Mouse (Mus musculus) layer of hippocampus, adult 2 months (tissue): ENCODE measurements around the gene Nid1. TPM values are rescaled to one million over a fixed set of nuclear protein-coding genes. Genes with fewer than 3 reads are reported as not detected.

ENCODE experiments used
- DNase-seq, 2 experiments: peaks; one replicate each; pipeline ENCODE4 v3.0.0; 2022; ENCODE audit warnings: low spot score in 2 of 2
- H3K27ac ChIP-seq: fragments of 200-600 bp; 2 replicates; pipeline ENCODE4 v1.8.1; 2022
- H3K4me3 ChIP-seq: fragments of 200-600 bp; 2 replicates; pipeline ENCODE4 v1.8.1; 2022; ENCODE audit warnings: mild to moderate bottlenecking
- CTCF ChIP-seq: fragments of 200-600 bp; conservative IDR thresholded peaks from 2 replicates; pipeline ENCODE4 v1.8.1; 2022; ENCODE audit warnings: antibody characterized with exemption, mild to moderate bottlenecking, moderate library complexity
- total RNA-seq, 2 experiments: library from RNA; stranded (reverse); gene quantifications; 2 replicates each; pipeline ENCODE4 v1.2.3; 2021

Nid1 gene
- total RNA-seq, 2 experiments from 2014 or later = 4.3 to 6.2 TPM

GRCm38 (mm10) chr13:13502406-13502805 lies 65.1 kb downstream of the Nid1 start:
- no peak for DNase-seq
- Histone ChIP-seq H3K27ac (no peak overlapping the region), H3K4me3 (no peak overlapping the region)
- TF ChIP-seq CTCF = no peak

- no peak for TF ChIP-seq CTCF
- DNase-seq = no peak
- H3K27ac ChIP-seq = 0 out of 2 replicates have a peak overlapping the region, but pooled peaks have one; percentile 32
- H3K4me3 ChIP-seq = no peak overlapping the region
These were observed 66.5 kb downstream of the Nid1 start for GRCm38 (mm10) chr13:13503695-13504386.

GRCm38 (mm10) chr13:13505063-13505462 lies 67.7 kb downstream of the Nid1 start:
- H3K4me3 ChIP-seq = no peak overlapping the region
- H3K27ac ChIP-seq = no peak overlapping the region
- no peak for TF ChIP-seq CTCF
- DNase-seq = no peak

DNA sequence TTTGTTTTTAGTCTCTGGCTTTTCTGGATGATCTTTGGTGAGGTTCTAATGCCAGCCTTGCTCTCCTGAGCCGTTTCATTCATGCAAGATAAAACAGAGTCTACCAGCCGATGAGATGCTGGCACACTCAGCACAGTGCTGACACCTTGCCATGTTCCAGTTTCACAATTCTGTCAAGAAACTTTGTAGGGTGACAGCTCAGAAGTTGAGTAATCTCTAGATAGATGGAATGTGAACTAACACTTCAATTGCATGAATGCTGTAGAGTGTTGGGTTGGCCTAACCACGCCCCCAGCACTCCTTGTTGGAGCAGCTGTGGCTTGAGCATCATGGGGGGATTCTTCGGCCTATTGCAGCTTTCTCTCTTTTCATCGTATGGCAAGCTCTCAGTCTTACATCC lies 69.2 kb downstream of the Nid1 start:
- no peak for DNase-seq
- no peak overlapping the region for H3K4me3 ChIP-seq
- TF ChIP-seq CTCF = no peak
- H3K27ac ChIP-seq = no peak overlapping the region

DNA sequence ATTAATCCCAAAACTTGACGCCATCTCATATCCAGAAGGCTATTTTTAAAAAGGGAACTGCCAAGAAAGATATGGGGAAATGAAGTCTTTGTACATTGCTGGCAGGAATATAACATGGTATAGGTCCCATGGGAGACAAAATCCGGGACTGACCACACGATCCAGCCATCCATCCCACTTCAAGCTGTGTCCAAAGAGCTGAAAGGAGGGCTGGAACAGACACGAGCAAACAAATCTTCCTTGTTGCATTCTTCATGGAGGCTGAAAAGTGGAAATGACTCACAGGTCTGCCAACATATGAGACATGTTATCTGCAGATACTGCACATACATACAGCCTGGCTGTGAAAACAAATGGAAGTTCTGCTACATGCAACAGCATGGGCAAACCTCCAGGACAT lies 77.5 kb downstream of the Nid1 start:
- no peak for DNase-seq

DNA sequence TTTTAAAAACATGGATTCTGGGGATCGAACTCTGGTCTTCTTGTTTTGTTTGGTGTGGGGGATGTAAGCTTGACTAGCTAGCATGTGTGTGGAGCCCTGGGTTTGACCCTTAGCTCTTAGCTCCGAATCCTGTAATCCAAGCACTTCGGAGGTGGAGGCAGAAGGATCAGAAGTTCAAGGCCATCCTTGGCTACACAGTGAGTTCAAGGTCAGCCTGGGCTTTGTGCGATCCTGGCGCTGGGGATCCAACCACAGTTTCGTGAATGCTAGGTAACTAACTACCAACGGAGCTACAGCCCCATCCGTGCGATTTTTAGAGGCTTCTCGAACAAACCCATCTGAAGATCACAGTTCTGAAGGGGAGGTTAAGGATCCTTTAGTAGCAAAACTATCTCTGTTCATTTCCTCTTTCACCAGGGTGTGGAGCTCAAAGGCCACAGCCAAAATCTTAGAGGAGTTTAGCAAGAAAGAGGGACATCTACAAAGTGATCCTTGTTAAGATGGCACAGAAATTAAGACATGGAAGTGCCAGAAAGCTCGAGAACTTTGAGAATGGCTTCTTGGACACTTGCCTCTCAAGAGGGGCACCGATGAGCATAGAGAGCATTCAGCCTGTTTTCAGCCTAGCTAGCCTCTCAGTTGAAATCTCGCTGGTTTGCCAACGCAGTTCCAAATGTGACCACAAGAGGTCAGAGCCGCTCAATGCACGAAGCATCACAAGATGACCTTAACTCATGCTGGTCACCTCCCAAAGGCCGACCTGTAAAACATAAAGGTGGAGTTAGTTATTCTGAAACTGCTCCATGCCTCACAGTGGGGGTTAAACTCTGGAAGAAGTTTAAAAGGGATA lies 79.2 kb downstream of the Nid1 start:
- DNase-seq = peak; percentile 75 to 84
- Histone ChIP-seq H3K4me3 (peak overlapping the region; percentile 42), H3K27ac (peak overlapping the region; percentile 73)
- TF ChIP-seq CTCF = peak; percentile 98; the same call in 1 of the 2 replicates

More for the DNA sequence above, 77.5 kb downstream of the Nid1 start:
- Histone ChIP-seq H3K4me3 (no peak overlapping the region), H3K27ac (no peak overlapping the region)
- TF ChIP-seq CTCF = no peak

DNA sequence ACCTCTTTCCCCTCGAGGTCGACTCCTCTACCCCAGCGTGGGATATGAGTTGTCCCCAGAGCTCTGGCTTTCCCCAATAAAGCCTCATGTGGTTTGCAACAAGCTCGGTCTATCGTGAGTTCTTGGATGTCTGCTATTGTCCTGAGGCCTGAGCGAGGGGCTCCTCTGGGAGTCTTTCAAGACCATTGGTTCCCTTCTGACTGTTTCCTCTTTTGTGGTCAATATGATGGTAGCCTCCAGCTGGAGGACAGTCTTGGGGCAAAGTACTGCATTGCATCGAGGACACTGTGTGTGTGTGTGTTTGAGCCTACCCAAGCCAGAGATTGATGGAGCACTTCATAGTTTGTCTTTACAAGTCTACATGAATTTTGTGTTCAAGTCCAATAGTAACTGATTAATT lies 80.8 kb downstream of the Nid1 start:
- H3K27ac ChIP-seq = no peak overlapping the region
- no peak for TF ChIP-seq CTCF

DNA sequence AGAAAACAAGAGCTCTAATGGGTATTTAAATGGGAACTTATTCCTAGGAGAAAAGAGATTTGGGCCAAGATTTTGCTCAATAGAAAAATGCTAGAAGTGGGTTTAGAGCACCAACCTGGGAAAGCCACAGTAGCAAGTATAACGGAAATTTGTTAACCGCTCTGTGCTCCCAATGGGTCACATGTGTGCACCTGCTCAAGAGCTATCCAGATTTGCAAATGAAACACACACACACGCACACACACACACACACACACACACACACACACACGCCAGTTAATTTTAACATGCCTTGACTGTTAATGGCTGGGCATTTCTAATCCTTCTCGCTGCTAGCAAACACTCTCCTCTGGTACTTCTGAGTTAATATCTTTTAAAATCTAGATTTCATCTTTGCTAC lies 83.1 kb downstream of the Nid1 start:
- no peak for DNase-seq
- no peak for TF ChIP-seq CTCF
- Histone ChIP-seq H3K4me3 (no peak overlapping the region), H3K27ac (no peak overlapping the region)

More for the DNA sequence above, 80.8 kb downstream of the Nid1 start:
- DNase-seq = no peak
- H3K4me3 ChIP-seq = no peak overlapping the region

DNA sequence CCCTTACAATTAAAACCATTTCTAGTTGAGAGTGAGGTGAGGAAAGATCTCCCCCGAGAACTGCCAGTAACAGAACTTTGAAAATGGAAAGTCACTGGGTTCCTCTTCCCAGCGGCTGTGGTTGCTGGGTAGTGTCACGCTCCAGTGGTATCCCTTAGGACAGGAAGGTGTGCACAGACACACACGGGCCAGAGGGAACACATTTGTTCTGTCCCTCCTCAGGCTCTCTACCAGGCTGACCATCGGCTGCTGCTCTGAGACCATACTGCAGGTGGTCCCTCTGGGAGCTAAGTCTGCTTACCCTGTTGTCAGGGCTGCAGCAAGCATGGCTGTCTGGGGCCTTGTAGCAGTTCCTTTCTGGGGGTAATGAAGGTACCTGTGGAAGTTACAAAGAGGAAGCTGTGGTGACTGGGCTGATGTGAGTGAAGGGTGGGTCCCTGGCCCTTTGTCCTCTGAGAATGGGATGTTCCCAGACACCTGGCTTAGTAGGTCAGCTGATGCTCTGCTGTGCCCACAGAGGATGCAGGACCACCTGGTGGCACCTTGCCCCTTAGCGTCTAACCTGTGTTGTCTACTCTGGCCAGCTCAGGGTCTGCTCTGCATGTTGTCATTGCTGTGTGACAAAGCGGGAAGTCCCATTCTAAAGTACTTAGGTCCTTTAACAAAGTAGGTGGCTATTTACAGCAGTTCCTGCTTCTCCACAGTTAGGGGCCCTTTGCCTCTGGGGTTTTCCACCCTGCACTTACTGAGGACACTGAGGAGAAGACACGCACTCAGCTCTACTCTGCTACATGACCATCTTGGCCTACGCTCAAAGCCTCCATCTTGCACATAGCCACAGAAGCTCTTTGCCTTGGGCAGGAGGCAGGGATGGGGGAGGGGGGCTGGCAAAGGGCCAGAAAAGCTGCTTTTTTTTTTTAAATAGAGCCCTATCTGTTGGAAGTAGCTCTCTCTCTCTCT lies 86.6 kb downstream of the Nid1 start:
- no peak overlapping the region for H3K4me3 ChIP-seq
- H3K27ac ChIP-seq = no peak overlapping the region
- DNase-seq = no peak
- no peak for TF ChIP-seq CTCF

DNA sequence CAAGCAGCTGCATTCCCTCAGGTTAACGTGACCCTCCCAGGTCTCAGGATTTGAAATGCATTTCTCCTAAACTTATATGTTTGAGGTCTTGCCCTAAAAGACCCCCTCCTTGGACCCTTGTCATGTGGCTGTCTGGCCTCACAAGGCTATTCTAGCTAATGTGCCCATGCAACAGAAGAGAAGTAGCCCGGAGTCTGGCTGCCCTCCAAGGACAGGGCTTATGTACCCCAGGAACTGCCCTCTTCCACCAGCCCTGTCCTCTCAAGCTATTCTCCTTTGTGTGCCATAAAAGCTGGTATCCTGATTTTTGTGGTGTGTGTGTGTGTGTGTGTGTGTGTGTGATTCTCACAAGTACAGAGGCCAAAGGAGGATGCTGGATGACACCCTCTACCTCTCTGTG lies 87.9 kb downstream of the Nid1 start:
- Histone ChIP-seq H3K4me3 (no peak overlapping the region), H3K27ac (0 out of 2 replicates have a peak overlapping the region, but pooled peaks have one; percentile 14)
- no peak for DNase-seq
- no peak for TF ChIP-seq CTCF

- no peak overlapping the region for H3K27ac ChIP-seq
- no peak for DNase-seq
- TF ChIP-seq CTCF = no peak
- no peak overlapping the region for H3K4me3 ChIP-seq
These were observed 88.5 kb downstream of the Nid1 start for GRCm38 (mm10) chr13:13525877-13526276.

DNA sequence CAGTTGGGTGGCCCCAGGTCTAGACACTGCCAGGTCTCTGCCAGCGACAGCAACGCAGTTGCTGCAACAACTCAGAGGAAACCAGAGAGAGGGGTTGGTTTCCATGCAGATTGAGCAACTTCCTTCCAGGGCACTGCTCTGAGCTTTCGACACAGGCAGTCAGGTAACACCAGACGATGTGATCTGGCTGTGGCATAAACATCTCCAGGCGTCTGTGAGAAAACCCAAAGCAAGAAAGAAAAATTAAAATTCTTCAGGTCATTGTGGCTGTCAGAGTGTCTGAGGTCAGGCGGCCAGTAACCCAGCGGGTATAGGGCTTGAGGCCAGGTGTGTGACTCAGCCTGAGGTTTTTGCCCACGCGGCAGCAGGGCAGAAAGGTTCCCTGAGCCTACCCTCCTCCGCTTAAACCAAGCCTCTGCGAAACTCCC lies 91.8 kb downstream of the Nid1 start:
- H3K4me3 ChIP-seq = no peak overlapping the region
- no peak for TF ChIP-seq CTCF
- H3K27ac ChIP-seq = no peak overlapping the region
- no peak for DNase-seq
